Mouse (Mus musculus) heart, adult 9 months (tissue): ENCODE results near the gene Cmklr1.
A peak's percentile ranks its signal among the peaks of the same experiment; 100 is the strongest.

Experiments used
- DNase-seq, 2 experiments: peaks; one replicate each; pipeline ENCODE4 v3.0.0; 2022; ENCODE audit warnings: low spot score in 2 of 2

Gene Cmklr1

GRCm38 (mm10) chr5:113620130-113620716, 30.0 kb downstream of the Cmklr1 start:
- DNase-seq: no peak

GRCm38 (mm10) chr5:113619151-113619550, 31.1 kb downstream of the Cmklr1 start:
- DNase-seq: no peak

- no peak for DNase-seq
Observed at GRCm38 (mm10) chr5:113618716-113619115, 31.5 kb downstream of the Cmklr1 start.

GRCm38 (mm10) chr5:113611771-113612233, 38.4 kb downstream of the Cmklr1 start:
- peak; percentile 54 to 82 for DNase-seq

GRCm38 (mm10) chr5:113611131-113611530, 39.1 kb downstream of the Cmklr1 start:
- DNase-seq: no peak

- DNase-seq: no peak
Observed at GRCm38 (mm10) chr5:113610490-113610889, 39.7 kb downstream of the Cmklr1 start.

GRCm38 (mm10) chr5:113609891-113610290, 40.3 kb downstream of the Cmklr1 start:
- no peak for DNase-seq

- DNase-seq: no peak
Observed at GRCm38 (mm10) chr5:113608511-113608910, 41.7 kb downstream of the Cmklr1 start.

GRCm38 (mm10) chr5:113607941-113608431, 42.2 kb downstream of the Cmklr1 start:
- DNase-seq: peak; percentile 64 to 76

GRCm38 (mm10) chr5:113606961-113607785, 43.1 kb downstream of the Cmklr1 start:
- DNase-seq: peak; percentile 64 to 69

GRCm38 (mm10) chr5:113606121-113606520, 44.1 kb downstream of the Cmklr1 start:
- DNase-seq: no peak

- no peak for DNase-seq
Observed at GRCm38 (mm10) chr5:113604758-113605157, 45.5 kb downstream of the Cmklr1 start.

GRCm38 (mm10) chr5:113603471-113603870, 46.8 kb downstream of the Cmklr1 start:
- DNase-seq: no peak

- DNase-seq: no peak
Observed at GRCm38 (mm10) chr5:113600803-113601202, 49.4 kb downstream of the Cmklr1 start.

GRCm38 (mm10) chr5:113600181-113600580, 50.0 kb downstream of the Cmklr1 start:
- DNase-seq: no peak

GRCm38 (mm10) chr5:113596780-113597353, 53.4 kb downstream of the Cmklr1 start:
- DNase-seq: no peak

GRCm38 (mm10) chr5:113596252-113596651, 54.0 kb downstream of the Cmklr1 start:
- DNase-seq: no peak

- DNase-seq: no peak
Observed at GRCm38 (mm10) chr5:113593911-113594705, 56.1 kb downstream of the Cmklr1 start.

- DNase-seq: no peak
Observed at GRCm38 (mm10) chr5:113591751-113592230, 58.4 kb downstream of the Cmklr1 start.

GRCm38 (mm10) chr5:113591166-113591565, 59.1 kb downstream of the Cmklr1 start:
- no peak for DNase-seq

- DNase-seq: no peak
Observed at GRCm38 (mm10) chr5:113590010-113590640, 60.1 kb downstream of the Cmklr1 start.
